Mouse (Mus musculus): ENCODE measurements around the gene Tnip1.
"Not testable (repeated sequence)": the region's sequence is repeated elsewhere in the genome, so short reads cannot be mapped to it uniquely, and the experiment has no call there.

Gene Tnip1

DNA sequence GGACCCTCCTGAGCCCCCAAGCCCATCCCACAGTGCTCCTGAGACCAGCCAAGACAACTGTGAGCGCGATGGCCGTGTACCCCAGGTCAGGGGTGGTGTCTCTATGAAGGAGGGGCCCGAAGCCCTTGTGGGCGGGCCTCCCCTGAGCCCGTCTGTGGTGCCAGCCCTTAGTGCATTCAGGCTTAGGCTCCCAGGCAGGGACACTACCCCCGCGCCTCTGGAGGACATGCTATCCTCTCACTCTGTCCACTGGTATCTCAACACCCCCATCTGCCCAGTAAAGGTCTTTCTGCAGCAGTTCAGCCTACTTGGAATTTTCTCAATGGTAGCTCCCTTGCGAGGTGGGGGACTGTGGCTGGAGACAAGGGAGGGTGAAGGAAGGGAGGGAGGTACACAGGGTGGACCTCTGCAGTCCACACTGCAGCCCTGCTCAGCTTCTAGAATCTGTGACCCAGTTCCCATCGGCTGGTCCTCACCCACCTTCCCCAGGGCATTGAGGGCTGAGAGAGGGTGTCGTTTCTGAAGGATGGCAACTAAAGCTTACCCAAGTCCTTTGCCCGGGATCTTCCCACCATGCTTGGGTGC is 52.5 kb downstream of the Tnip1 start:
- DNase-seq (ENCODE audit: low spot score in 2 of 2), result no peak

DNA sequence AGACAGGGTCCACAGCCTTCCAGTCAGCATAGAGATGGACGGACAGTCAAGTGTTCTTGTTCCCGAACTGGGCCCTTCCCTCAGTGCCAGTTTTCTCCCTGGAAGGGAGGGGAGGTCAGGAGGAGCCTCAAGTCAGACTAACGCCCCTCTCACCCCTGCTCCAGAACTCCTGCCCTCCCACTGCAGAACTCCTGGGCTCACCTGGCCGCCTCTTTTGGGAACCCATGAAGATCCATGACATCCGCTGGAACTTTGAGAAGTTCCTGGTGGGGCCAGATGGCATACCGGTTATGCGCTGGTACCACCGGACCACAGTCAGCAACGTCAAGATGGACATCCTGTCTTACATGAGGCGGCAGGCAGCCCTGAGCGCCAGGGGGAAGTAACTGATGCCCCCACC is 53.4 kb downstream of the Tnip1 start:
- DNase-seq (ENCODE audit: low spot score in 2 of 2), result no peak

DNA sequence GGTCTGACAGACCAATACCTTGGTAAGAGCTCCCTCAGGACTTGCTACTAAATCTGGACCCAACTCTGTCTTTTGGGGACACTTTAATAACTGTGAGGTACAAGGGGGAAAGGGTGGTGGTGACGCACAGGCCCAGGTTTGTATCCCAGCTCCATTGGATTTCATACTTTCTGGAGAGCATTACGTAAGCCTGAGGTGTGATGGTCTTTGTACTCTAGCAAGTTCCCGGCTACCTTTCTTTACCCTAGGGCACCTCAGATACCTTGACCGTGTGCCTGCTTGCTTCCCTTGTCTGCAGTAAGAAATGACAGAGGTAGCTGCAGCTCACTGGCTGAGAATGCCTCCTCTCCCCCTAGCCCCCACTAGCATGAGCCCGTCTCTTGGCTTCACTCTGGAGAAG is 55.5 kb downstream of the Tnip1 start:
- DNase-seq (ENCODE audit: low spot score in 2 of 2), result no peak

DNA sequence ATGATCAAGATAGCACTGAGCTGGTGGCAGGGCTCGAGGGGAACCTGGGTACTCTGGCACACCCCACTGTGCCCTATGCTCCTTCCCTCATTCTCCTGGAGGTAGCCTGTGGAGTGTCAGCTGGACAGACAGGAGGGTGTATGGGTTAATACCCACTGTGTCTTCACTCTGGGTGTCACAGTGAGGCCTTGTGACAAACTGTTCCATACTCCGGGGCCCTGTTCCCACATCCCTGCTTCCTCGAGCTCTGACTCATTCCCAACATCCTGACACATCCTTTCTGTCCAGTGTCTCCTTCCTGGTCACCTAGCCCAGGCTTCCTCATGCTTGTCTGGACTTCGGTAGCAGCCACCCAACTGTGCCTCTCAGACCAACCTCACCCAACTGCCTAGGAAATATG is 56.3 kb downstream of the Tnip1 start:
- no peak for DNase-seq (ENCODE audit: low spot score in 2 of 2)

DNA sequence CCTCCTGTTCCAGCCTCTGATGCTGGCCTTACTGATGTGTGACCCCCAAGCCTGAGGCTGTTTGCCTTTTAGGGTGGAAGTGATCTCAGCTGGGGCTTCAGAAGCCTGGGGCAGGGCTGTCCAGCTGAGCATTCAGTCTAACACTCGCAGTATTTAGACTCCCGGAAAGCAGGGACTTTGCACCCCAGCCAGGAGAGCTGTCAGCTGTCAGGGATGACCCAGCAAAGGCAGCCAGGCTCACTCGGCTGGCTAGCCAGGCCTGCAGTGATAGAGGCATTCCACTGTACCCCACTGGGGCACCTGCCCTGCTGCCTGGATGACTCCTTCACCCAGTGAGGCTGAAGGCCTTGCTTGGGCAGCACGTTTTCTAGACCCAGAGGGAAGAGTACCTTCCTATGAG is 56.8 kb downstream of the Tnip1 start:
- DNase-seq (ENCODE audit: low spot score in 2 of 2), result no peak

DNA sequence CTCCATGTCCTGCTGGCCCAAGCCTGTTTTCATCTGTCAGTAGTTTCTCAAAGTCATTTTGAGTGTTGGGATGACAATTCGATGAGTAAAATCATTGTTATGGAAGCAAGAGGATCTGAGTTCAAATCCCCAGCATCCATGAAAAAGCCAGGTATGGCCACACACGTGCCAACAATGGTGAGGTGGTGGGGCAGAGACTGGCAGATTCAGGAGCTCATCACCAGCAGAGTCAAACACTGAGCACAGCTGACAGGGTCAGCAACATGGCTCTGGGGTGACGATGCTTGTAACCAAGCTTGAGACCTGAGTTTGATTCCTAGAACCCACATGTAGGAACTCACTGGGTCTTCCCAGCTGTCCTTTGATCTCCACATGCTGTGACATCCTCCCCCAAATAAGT is 57.6 kb downstream of the Tnip1 start:
- no peak for DNase-seq (ENCODE audit: low spot score in 2 of 2)

DNA sequence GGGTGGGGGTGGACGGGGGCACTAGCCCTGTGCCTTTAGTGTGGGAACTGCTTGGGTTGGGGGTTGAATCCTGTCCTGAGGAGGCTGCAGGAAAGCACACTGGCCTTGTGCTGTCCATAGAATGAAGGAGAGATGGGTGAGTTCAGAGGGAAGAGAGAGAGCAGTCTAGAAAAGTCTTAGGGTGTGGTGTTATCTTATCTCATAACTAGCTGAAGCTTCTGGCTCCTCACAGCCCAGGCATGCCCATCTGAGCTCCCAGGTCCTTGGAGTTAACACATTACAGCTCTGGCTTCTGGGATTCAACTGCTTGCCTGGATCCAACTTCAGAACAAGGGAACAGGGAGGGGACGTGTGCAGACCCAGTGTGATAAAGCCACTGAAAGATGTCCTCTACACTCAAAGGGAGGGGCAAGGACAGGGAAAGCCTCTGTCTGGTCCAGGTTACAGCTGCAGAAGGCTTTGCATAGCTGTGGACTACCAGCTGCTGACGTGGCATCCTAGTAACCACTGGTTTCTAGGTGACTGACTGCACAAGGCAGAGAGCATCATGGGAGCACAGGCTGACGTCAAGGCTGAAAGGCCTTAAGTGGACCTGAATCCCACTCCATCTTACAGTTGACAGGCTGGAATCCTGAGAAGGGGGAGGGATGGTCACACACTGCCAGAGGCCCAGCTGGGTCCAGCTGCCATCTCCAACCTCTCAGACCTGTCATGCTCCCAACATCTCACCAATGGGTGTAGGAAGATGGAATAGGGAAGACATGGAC is 58.6 kb downstream of the Tnip1 start:
- DNase-seq (ENCODE audit: low spot score in 2 of 2), result no peak

DNA sequence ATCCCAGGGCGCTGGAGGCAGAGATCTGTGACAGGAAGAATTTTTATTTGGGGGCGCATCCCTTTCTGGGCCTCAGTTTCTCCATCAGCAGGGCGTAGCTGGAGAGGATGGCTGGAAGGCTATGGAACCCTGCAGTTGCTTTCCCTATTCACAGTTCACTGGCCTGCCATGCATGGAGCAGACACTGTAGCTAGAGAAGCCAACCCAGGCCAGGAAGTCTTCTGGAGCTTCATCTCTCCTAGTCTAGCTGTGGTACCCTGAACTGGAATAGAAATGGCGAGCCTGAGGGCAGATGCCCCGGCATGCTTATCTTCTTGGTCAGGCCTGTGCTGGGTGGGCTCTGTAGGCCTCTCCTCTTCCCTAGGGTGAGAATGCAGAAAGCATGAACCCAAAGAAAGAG is 59.4 kb downstream of the Tnip1 start:
- DNase-seq (ENCODE audit: low spot score in 2 of 2), result no peak

DNA sequence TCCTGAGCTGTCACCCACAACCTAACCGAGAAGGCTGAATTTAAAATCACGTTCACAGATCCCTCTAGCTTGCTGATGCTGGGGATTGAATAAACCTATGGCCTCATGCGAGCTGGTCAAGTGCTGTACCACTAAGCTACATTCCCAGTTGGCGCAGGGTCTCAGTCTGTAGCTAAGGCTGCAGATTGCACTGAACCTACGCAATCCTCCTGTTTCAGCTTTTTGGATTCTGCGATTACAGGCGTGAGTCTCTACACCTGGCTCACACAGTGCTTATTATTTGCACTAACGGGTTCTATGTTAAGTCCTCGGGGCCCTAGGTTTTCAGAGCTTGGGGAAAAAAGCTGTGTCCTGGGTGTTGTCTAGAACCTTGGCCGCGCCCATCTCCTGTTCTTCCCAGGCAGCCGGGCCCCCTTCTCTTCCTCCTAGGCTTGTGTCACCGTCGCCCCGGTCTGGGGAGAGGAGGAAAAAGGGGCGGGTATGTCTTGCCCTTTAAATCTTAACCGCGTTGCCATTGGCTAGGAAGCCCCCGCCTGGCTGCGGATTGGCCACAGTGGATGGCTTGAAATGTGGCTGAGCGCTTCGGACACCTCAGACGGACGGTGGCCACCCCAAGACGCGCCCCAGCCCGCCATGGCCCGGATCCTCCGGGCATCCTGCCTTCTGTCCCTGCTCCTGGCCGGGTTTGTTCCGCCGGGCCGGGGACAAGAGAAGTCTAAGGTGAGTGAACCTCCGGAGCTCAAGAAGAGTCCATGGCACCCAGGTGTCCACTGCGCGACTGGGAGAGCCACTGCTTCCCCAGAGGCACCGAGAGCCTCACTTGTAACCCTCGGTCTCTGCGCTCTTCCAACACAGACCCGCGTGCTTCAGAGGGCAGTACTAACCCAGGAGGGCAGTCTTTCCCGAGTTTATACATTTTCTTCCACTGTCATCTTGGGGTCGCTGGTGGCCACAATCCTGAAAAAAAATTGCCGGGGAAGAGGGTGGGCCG is 60.1 kb downstream of the Tnip1 start, which contains the start of gene Gpx3:
Gpx3 (plus strand) TSS at position 121 of the 991 bp plus-strand sequence.
- DNase-seq (ENCODE audit: low spot score in 2 of 2), result no peak

DNA sequence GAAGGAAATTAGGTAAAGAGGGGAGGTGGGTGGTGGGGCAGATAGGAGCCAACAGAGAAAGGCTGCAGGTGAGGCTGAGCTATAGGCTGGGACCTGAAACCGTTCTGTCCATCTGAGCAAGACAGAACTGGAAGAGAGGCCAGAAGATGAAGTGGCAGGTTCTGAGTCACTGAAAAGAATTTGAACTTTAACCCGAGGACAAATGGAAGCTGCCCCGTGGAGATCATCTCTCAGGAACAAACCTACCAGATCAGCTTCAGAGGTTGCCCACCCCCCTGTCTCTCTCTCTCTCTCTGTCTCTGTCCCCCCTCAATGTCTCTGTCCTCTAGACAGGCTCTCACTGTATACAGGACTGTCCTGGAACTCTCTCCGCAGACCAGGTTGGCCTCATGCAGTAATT is 63.1 kb downstream of the Tnip1 start:
- no peak for DNase-seq (ENCODE audit: low spot score in 2 of 2)

DNA sequence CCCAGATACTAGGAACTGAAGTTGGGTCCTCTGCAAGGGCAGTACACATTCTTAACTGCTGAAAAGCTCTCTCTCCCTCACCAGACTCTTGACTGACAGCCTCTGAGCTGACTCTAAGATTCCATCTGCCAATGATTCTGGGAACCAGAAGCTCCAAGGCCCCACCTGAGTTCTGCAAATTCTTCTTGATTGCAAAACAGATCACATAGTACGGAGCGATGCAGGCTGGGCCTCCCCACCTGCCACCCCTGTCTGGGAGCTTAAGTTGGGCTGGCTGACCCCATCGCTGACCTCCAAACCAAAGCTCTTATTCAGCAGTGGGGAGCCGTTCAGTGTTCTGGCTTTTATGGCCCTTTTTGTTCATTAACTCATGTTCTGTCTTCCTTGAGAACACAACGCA is 65.2 kb downstream of the Tnip1 start:
- DNase-seq (ENCODE audit: low spot score in 2 of 2), result no peak

DNA sequence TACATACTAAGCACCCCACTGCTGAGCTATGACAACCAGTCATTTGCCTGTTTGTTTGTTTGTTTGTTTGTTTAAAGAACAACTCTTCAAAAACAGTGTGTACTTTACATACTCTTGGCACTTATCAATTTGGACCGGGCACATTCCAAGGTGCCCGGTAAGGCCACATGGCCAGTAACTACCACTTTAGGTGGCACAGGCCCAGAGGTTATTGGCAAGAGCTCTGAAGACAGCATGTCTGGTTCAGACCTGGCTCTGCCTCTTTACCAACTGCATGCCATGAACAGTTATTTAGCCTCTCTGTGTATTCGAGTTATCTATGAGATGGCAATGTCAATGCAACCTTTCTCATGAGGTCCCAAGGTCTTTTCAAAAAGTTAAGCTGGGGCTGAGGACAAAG is 66.1 kb downstream of the Tnip1 start:
- not testable (repeated sequence) for DNase-seq (ENCODE audit: low spot score in 2 of 2)

DNA sequence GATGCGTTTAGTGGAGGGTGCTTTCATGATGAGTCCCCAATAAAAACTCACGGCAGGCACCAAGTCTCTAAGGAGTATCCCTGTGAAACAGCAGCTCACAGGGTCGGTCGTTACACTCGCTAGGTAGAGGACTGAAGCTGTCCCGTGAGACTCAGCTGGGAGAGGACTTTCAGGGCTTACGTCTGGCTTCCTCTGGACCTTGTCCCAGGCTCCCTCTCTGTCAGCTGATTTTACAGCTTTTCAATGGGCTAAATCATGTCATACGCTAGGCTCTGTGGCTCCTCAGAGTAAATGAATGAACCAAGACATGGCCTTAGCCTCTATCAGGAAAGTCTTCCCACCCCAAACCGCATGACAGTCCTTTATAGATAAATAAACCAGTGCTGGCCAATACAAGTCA is 68.1 kb downstream of the Tnip1 start:
- no peak for DNase-seq (ENCODE audit: low spot score in 2 of 2)

DNA sequence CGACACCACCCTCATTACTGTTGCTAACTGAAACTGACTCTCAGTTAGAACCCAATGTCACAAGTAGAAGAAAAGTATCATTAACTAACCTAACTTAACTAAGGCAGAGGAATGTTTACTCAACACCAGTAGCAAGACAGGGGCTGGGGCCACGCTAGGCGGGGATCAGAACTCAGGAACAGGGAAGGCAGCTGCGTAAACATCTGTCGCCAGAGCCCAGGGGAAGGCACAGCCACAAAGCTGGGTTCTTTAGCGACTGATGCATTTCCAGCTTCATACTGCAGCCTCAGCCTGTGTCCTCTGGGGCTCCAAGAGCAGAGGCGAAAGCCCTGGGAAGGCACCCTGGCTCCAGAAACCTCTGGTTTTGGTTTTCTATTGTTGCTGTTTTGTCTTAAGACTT is 70.6 kb downstream of the Tnip1 start:
- DNase-seq (ENCODE audit: low spot score in 2 of 2), result no peak

DNA sequence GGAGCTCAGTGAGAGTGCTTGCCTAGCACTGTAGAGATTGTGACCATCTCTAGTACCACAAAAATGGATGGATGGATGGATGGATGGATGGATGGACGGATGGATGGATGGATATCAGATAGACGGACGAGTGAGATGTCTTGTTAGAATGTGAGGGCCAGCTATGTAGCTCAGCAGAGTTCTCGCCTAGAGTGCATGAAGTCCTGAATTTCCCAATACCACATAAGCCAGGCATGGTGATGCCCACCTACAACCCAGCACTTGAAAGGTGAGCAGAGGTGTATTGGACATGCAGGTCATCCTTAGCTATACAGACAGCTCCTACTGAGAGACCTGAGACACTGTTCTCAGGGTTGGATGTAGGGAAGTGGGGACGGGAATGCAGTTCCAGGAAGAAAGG is 71.4 kb downstream of the Tnip1 start:
- DNase-seq (ENCODE audit: low spot score in 2 of 2), result no peak

DNA sequence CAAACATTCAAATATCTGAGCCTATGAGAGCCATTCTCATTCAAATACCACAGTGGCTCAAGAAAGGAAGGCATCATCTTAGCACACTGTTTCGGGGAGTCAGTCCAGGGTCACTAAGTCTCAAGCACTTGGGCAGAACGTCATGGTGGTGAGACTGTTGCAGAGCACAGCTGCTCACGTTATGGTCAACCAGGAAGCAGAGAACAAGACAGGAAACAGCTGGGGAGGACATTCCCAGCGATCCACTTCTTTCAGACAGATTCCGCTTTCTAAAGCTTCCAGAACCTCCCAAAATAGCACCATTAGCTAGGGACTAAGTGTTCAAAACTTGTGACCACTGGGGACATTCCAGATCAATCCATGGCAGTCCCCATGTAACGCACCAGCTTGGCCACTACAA is 74.8 kb downstream of the Tnip1 start:
- no peak for DNase-seq (ENCODE audit: low spot score in 2 of 2)

DNA sequence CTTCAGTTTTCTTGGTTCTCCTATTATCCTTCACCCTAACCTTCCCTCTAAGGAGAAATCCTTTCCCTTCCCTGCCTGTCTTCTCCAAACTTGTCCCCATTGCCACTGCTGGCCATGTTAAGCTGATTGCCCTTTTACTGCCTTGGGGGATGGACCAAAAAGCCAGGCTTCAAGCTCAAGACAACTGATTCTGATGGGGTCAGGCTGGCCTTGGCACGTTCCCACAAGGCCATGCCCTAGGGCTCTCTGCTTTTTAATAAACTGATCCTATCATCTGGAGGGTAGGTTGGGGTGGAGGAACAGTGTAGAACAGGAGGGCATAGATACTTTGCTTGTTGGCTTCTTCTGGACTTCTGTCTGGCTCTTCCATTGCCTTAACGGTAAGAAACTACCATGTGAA is 77.3 kb downstream of the Tnip1 start:
- DNase-seq (ENCODE audit: low spot score in 2 of 2), result no peak

DNA sequence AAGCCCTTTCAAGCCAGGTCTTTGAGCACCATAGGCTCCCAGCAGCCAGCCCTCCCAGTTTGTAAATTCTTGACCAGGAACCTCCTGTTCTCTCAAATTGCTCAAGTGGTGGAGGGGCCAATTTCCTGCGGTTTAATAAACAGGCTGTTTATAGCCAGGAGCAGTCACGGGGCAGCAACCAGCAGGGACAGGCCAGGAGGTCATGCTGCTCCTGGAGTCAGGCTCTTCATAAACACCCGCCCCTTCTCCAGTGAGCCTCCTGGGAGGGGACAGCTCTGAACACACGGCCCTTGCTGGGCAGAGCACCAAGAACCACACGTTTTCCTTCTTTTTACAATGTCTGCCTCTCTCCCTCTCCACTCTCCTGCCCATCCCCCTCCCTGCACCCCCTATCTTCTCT is 77.8 kb downstream of the Tnip1 start:
- DNase-seq (ENCODE audit: low spot score in 2 of 2), result no peak

DNA sequence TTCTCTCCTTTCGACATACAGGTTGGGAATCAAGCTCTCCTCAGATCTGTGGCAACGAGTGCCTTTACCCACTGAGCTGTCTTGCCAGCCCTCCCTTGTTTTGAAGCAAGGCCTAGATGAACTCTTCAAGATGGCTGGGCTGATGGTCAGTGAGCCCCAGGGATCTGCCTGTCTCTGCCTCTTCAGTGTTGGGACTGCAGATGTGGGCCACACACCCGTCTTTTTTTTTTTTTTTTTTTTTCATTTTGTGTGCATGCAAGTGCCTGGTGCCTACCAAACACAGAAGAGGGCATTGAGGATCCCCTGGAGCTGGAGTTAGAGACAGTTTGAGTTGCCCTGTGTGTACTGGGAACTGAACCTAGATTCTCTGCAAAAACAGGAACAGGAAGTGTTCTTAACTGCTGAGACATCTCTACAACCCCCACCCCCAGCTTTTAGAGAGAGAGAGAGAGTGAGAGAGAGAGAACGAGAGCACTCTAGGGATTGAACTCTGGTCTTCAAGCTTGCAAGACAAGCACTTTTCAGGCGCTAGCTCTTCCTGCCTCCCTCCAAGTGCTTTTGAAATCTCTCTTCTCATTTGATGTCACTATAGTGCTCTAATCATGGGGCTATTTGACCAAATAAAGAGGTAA is 78.4 kb downstream of the Tnip1 start:
- DNase-seq (ENCODE audit: low spot score in 2 of 2), result no peak

DNA sequence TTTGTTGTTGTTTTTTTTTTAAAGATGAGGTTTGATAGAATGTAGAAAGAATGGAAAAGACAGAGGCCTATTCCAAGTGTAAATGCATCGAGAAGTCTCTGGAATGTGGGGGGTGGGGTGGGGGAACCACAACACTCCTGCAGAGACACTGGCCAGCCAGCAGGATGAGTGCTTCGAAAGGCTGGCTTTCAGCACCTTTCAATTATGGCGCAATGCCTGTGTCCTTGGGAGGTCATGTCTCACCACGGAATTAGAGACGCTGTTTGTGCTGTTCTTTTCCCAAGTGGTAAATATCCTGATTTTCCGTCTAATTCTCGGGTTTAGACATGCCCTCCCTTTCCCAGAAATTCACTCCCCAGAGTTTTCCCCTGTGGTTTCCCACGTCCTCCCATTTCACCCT is 80.0 kb downstream of the Tnip1 start:
- no peak for DNase-seq (ENCODE audit: low spot score in 2 of 2)

DNA sequence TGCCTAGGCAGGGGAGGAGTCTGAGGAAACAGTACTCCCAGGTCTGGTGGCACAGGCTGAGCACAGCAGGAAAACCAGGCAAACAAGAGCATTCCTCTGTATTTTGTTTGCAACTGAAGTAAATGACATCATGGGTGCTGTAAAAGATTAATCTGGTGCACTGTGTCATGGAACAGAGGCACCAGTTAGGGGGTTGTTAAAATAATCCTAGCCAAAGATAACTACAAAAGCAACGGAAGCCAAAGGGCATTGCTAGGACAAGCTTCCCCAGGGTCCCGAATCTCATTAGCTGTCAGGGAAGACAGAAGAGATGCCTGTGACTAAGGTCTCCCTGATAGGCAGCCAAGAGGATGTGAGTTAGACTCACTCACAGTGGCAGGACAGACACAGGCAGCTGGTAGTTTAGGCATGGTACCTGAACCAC is 81.7 kb downstream of the Tnip1 start:
- no peak for DNase-seq (ENCODE audit: low spot score in 2 of 2)

DNA sequence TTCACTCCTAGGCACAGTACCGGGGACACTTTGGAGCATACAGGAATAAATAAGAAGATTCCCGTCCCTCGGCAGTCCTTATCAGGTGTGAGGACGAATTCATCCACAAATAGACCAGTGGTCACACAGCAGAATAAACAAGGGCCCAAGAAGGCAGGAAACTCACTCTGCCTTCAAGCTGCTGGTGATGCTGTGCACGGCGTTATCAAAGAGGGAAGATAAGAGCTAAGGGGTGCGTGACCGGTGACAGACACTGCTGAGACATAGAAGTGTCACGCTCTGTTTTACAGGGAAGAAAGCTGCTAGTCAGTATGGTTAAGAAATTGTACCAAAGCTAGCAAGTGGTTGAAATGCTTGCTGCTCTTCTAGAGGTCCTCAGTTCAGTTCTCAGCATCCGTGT is 82.8 kb downstream of the Tnip1 start:
- no peak for DNase-seq (ENCODE audit: low spot score in 2 of 2)
